Mouse (Mus musculus) lung, embryonic 15.5 days (tissue): ENCODE data around the gene Cadps2. TPM values are rescaled to one million over a fixed set of nuclear protein-coding genes. Genes with fewer than 3 reads are reported as not detected.

Source experiments
- ATAC-seq: fragments of 200-750 bp; cut with Nextera tagmentation; 2 replicates; pipeline ENCODE4 v1.8.0; 2017; ENCODE audit warnings: moderate number of reproducible peaks, borderline replicate concordance; ENCODE audit not compliant: low FRiP score, low TSS enrichment; ENCODE audit errors: extremely low read depth
- H3K27ac ChIP-seq: fragments of 300-500 bp; sonication (generic); 2 replicates; pipeline ENCODE4 v1.5.1; 2015; ENCODE audit warnings: moderate library complexity, mild to moderate bottlenecking, inconsistent platforms
- H3K27me3 ChIP-seq: fragments of 300-500 bp; sonication (generic); 2 replicates; pipeline ENCODE4 v1.6.1; 2015; ENCODE audit warnings: inconsistent platforms
- H3K36me3 ChIP-seq: fragments of 300-500 bp; sonication (generic); 2 replicates; pipeline ENCODE4 v1.6.1; 2015; ENCODE audit warnings: inconsistent platforms
- H3K4me1 ChIP-seq: fragments of 300-500 bp; sonication (generic); 2 replicates; pipeline ENCODE4 v1.6.1; 2015; ENCODE audit warnings: inconsistent platforms
- H3K4me2 ChIP-seq: fragments of 300-500 bp; sonication (generic); 2 replicates; pipeline ENCODE4 v1.6.1; 2015; ENCODE audit warnings: inconsistent platforms, mild to moderate bottlenecking, moderate library complexity
- H3K4me3 ChIP-seq: fragments of 300-500 bp; sonication (generic); 2 replicates; pipeline ENCODE4 v1.5.1; 2015; ENCODE audit warnings: mild to moderate bottlenecking, inconsistent platforms
- H3K9ac ChIP-seq: fragments of 300-500 bp; sonication (generic); 2 replicates; pipeline ENCODE4 v1.6.1; 2015; ENCODE audit warnings: inconsistent platforms
- H3K9me3 ChIP-seq: fragments of 300-500 bp; sonication (generic); 2 replicates; pipeline ENCODE4 v1.6.1; 2016; ENCODE audit warnings: inconsistent platforms
- WGBS: fragments of 180-500 bp; shearing (Covaris S2); methylation state at CpG from one replicate; pipeline ENCODE4 v1.1.7; 2015; 5-methylcytosine and 5-hydroxymethylcytosine counted together
- polyA plus RNA-seq: library from polyadenylated mRNA; unstranded; fragments of >200 nt; fragmentation: Nextera tagmentation; extraction: Ambion mirVana; gene quantifications from 2 replicates; pipeline ENCODE4 v1.2.1, GENCODE M21; 2015

Cadps2 gene
- polyA plus RNA-seq, 1 experiment from 2014 or later = 7.9 TPM

DNA sequence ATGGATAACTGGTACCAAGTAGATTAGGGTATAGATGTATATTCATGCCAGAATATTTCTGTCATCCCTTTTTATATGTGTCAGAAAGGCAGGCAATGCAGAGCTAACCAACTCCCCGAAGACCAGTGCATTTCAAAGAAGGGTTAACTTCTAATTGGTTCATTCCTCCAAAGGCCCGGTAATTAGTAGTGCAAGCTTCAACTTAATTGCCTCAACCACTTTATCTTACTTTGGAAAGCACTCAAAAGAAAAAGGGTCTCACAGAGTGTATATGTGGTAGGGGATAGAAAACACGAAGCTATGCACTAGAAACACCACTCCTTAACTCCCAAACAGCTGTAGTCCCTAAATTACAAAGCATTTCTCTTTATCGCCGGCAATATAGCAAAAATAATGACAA lies 90.4 kb downstream of the Cadps2 start:
- 83% methylated on average over 5 of the region's 5 CpGs for WGBS
- no peak for ATAC-seq
- no peak overlapping the region for H3K4me2 ChIP-seq

DNA sequence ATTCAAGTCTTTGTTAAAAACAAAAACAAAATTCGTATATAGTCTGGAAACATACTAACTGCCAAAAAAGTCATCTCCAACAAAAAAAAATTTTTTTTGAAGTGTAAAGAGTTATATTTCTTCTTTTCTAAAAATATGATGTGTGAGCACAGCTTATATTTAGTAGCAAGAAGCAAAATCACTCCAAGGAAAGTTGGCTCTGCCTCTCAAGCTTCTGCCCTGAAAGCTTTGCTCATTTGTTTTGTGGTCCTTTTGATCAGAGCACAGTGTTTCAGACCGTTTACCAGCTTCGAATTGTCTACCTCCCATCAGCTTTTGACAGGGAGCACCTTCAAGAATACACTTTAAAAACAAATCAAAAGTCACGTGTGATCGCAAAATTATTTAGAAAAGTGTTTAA lies 99.2 kb downstream of the Cadps2 start:
- H3K27me3 ChIP-seq = no peaks in the 10 kb centered on the region
- H3K9me3 ChIP-seq = no peaks in the 10 kb centered on the region
- H3K36me3 ChIP-seq = no peaks in the 10 kb centered on the region
- H3K4me1 ChIP-seq = no peaks in the 10 kb centered on the region
- no peak overlapping the region for H3K27ac ChIP-seq
- 70% methylated on average over 5 of the region's 5 CpGs for WGBS
- no peak overlapping the region for H3K9ac ChIP-seq
- ATAC-seq = no peak
- H3K4me2 ChIP-seq = no peak overlapping the region
- H3K4me3 ChIP-seq = no peak overlapping the region

More for the DNA sequence above, 90.4 kb downstream of the Cadps2 start:
- H3K27me3 ChIP-seq = no peaks in the 10 kb centered on the region
- no peaks in the 10 kb centered on the region for H3K36me3 ChIP-seq
- no peak overlapping the region for H3K9ac ChIP-seq
- no peaks in the 10 kb centered on the region for H3K9me3 ChIP-seq
- H3K4me3 ChIP-seq = no peak overlapping the region
- H3K27ac ChIP-seq = no peak overlapping the region
- no peaks in the 10 kb centered on the region for H3K4me1 ChIP-seq

DNA sequence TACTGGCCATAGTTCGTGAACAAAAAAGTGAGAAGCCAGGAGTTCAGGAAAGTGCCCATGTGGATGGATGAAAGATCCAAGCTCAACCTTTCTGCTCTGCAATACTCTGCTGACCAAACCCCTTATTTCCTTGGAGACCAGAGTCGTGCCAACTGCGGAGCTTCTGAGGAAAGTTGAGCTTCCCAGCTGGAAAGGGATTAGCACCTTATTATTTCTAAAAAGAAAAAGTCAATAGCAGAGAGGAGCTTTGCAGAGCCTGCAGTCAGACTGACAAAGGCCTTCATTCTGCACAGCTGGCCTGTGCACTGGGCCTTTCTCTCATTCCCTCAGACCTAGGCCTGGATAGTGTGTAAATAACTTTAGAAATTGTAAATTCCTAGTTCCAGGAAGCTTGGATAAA lies 106.5 kb downstream of the Cadps2 start:
- 31% methylated on average over 3 of the region's 3 CpGs for WGBS
- Histone ChIP-seq H3K4me2 (no peak overlapping the region), H3K27ac (no peak overlapping the region), H3K36me3 (no peaks in the 10 kb centered on the region), H3K27me3 (no peaks in the 10 kb centered on the region), H3K9me3 (no peaks in the 10 kb centered on the region), H3K9ac (no peak overlapping the region), H3K4me3 (no peak overlapping the region), H3K4me1 (no peaks in the 10 kb centered on the region)
- ATAC-seq = no peak

DNA sequence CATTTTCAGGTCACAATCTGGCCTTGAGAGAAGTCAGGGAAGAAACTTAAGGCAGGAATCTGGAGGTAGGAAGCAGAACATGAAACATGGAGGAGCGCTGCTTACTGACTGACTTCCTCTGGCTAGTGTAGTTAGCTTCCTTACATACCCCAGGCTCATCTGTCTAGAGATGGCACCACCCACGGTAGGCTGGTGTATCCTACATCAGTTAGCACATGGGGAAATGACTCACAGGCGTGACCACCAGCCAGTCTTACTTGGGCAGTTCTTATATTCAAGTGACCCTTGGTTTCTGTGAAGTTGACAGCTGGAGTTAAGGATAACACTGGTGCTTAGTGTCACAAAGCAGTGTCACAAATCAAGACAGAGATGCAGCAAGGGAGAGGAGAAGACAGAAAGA lies 110.6 kb downstream of the Cadps2 start:
- no peaks in the 10 kb centered on the region for H3K9me3 ChIP-seq
- no peak overlapping the region for H3K9ac ChIP-seq
- no peak for ATAC-seq
- no peaks in the 10 kb centered on the region for H3K36me3 ChIP-seq
- no peaks in the 10 kb centered on the region for H3K4me1 ChIP-seq
- H3K27ac ChIP-seq = no peak overlapping the region
- H3K4me3 ChIP-seq = no peak overlapping the region
- H3K27me3 ChIP-seq = no peaks in the 10 kb centered on the region
- no peak overlapping the region for H3K4me2 ChIP-seq
- 76% methylated on average over 3 of the region's 3 CpGs for WGBS

DNA sequence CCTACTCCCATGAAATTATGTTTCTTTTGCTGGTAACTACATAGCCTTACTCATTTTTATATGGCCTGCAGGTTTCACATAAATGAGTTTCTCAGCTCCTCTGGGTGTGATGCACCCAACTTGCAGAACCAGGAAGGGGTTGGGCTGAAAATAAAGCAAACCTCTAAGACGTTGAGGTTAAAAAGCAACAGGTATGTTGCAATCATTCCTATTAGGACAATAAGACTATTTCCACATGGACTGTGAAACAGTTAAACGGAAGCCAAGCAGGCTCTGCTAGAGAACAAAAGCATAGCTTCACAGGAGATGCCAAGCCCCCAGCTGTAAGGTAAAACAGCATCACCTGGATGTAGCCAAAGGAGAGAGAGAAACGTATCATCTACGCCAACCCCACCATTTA lies 115.5 kb downstream of the Cadps2 start:
- WGBS = 81% methylated on average over 4 of the region's 4 CpGs
- no peak overlapping the region for H3K4me3 ChIP-seq
- no peaks in the 10 kb centered on the region for H3K27me3 ChIP-seq

DNA sequence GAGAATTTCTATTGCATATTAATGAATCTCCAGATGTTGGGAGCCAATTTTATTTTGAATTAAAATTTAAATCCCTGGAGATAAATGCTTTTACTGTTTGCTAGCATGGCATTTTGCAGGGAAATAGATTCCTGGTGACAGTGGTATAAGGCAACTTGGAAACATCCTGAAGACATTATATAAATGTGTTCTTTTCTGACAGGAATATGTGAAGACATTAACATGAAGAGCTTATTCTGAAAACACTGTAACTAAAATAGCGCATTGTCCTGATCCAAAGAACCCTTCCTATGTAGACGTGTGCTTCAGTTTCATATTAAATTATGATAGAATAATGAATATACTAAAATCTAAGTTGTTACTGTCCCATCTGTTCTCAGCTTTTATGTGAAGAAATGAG lies 118.8 kb downstream of the Cadps2 start:
- no peak overlapping the region for H3K4me3 ChIP-seq
- ATAC-seq = no peak
- 91% methylated on average over 2 of the region's 2 CpGs for WGBS
- no peak overlapping the region for H3K9ac ChIP-seq
- no peaks in the 10 kb centered on the region for H3K27me3 ChIP-seq
- H3K27ac ChIP-seq = no peak overlapping the region
- H3K4me2 ChIP-seq = no peak overlapping the region
- no peaks in the 10 kb centered on the region for H3K9me3 ChIP-seq
- no peaks in the 10 kb centered on the region for H3K4me1 ChIP-seq
- no peaks in the 10 kb centered on the region for H3K36me3 ChIP-seq

More for the DNA sequence above, 115.5 kb downstream of the Cadps2 start:
- no peak overlapping the region for H3K4me2 ChIP-seq
- H3K9me3 ChIP-seq = no peaks in the 10 kb centered on the region
- no peak for ATAC-seq
- no peak overlapping the region for H3K27ac ChIP-seq
- H3K4me1 ChIP-seq = no peaks in the 10 kb centered on the region
- H3K36me3 ChIP-seq = no peaks in the 10 kb centered on the region
- no peak overlapping the region for H3K9ac ChIP-seq

DNA sequence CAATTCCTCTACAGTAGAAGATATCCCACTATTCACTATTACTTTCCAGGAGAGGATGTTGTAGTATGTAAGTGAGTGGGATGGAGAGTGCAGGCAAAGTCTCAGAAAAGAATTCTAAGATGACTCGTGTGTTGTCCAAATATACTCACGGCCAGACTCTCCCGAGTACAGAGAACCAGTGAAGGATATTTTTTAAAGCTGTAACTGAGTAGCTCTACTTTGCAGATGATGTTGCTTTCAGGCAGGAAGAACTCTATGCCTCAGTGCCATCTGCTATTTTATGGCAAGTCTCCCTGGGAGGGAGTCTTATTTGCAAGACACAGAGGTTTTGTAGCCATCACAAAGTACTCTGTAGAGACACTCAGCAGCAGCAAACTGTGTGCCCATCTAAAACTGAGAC lies 131.7 kb downstream of the Cadps2 start:
- Histone ChIP-seq H3K27ac (no peak overlapping the region), H3K4me1 (no peaks in the 10 kb centered on the region), H3K4me3 (no peak overlapping the region), H3K36me3 (no peaks in the 10 kb centered on the region), H3K27me3 (no peaks in the 10 kb centered on the region), H3K9ac (no peak overlapping the region), H3K9me3 (no peaks in the 10 kb centered on the region), H3K4me2 (no peak overlapping the region)
- 62% methylated on average over 3 of the region's 3 CpGs for WGBS
- no peak for ATAC-seq

DNA sequence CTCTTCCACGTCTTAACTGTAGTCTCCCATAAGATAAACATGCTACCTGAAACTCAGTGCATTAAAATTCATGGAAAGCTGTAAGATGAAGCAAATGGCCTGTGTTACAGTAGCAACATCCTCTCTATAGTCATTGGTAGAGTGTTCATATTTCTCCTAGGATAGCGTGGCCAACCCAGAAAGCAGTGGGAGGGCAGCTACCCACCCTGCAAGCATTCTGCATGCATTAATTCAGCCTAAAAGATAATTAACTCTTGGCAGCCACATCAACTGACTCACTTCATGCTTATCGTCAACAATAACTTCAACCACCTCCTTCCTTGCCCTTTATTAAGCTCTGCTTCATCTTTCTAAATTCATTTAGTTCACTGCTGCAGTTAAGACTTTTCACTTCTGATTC lies 138.3 kb downstream of the Cadps2 start:
- H3K4me2 ChIP-seq = no peak overlapping the region
- no peaks in the 10 kb centered on the region for H3K4me1 ChIP-seq
- no peaks in the 10 kb centered on the region for H3K9me3 ChIP-seq
- no peak overlapping the region for H3K9ac ChIP-seq
- ATAC-seq = no peak
- H3K27me3 ChIP-seq = no peaks in the 10 kb centered on the region
- no peaks in the 10 kb centered on the region for H3K36me3 ChIP-seq
- H3K4me3 ChIP-seq = no peak overlapping the region
- no peak overlapping the region for H3K27ac ChIP-seq
- 70% methylated on average over 3 of the region's 3 CpGs for WGBS

DNA sequence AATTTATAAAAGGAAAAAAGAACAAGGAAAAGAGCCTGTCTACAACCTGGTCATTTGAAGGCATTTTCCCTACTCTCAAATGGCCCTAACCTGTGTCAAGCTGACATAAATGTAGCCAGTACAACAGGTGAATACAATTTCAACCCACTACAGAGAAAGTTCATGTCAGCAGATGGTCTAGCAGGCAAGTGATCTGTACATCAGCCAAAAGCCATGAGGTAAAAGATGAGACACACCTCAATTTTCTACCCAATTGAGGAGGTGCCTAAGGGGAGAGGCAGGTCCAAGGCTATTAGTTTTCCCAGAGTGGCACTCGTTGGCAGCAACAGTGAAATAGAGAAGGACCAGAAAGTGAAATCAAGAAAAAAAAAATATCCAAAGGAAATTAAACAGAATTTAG lies 161.0 kb downstream of the Cadps2 start:
- H3K4me2 ChIP-seq = no peak overlapping the region
- no peaks in the 10 kb centered on the region for H3K36me3 ChIP-seq
- H3K9ac ChIP-seq = no peak overlapping the region
- H3K4me3 ChIP-seq = no peak overlapping the region
- ATAC-seq = no peak
- no peaks in the 10 kb centered on the region for H3K9me3 ChIP-seq
- WGBS = 69% methylated on average over 1 of the region's 1 CpGs
- H3K27ac ChIP-seq = no peak overlapping the region
- no peaks in the 10 kb centered on the region for H3K4me1 ChIP-seq
- no peaks in the 10 kb centered on the region for H3K27me3 ChIP-seq

DNA sequence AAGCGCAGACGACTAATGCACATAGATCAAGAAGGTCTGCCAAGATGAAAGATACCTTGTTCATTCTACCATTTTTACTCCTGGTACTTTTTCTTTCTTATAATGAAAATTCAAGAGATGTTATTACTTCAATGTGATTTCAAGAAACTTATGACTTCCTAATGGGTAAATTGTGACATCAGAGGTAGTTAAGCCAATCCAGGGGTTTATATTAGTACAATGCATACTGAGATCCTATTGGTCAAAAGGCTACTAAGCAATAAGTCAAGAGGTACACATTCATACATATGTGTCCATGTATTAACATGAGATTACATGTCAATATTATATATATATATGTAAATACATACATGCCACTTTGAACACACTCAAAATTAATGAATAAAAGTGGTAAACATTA lies 184.2 kb downstream of the Cadps2 start, which contains the start of gene Rnf148:
Gene Rnf148 (minus strand): TSS at position 101 of the 400 bp plus-strand sequence.
- H3K9ac ChIP-seq = no peak within 1 kb of the TSS
- 83% methylated on average over 2 of the region's 2 CpGs for WGBS
- no peaks in the 10 kb centered on the region; the same call in 1 of the 2 replicates for H3K4me1 ChIP-seq
- no peaks in the 10 kb centered on the region for H3K27me3 ChIP-seq
- no peaks in the 10 kb centered on the region for H3K36me3 ChIP-seq
- ATAC-seq = no peak
- no peak within 1 kb of the TSS for H3K27ac ChIP-seq
- no peaks in the 10 kb centered on the region for H3K9me3 ChIP-seq
- no peak within 1 kb of the TSS for H3K4me2 ChIP-seq
- H3K4me3 ChIP-seq = no peak within 1 kb of the TSS

DNA sequence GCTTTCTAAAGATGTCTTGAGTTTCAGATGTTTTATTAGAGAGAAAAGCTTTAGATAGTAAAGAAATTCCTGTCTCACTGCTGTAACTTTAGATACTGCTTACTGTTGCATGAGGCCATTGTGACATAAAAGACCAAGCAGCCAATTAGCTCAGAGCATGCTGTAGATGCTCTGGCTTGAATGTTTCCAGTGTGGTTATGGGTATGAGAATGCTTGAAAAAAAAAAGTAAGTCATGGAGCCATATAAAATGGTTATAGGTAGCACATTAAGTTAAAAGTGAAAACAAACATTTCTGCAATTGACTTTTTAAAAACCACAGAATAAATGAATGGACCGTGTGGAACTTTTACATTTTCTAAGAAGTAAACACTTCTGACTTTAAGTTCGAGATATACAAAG lies 189.0 kb downstream of the Cadps2 start, which contains the start of gene Rnf133:
Gene Rnf133 (minus strand): TSS at position 101 of the 400 bp plus-strand sequence.
- H3K4me3 ChIP-seq = no peak within 1 kb of the TSS
- ATAC-seq = no peak
- no peaks in the 10 kb centered on the region for H3K36me3 ChIP-seq
- H3K27ac ChIP-seq = no peak within 1 kb of the TSS
- H3K9me3 ChIP-seq = no peaks in the 10 kb centered on the region
- no peaks in the 10 kb centered on the region for H3K27me3 ChIP-seq
- WGBS = 69% methylated on average over 2 of the region's 2 CpGs
- peaks cover 12% of the 10 kb centered on the region; the same call in 1 of the 2 replicates for H3K4me1 ChIP-seq
- no peak within 1 kb of the TSS for H3K9ac ChIP-seq
- no peak within 1 kb of the TSS for H3K4me2 ChIP-seq

DNA sequence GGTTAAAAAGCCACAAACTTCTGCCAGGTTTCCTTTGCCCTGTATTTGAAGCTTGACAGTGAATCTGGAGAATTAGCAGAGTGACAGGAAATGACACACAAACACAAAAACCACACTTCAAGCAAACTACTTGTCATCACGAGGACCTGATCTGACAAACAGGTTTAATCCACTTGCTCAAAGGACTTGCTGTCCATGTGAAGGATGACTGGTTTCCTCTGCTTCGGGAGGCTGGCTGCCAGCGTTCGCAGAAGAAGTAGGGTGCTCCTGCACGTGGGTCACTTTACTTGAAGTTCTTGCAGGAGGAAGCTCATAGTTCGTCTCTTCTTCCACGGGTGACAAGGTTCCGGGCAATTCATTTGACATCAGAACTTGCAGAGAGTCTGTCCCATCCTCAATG lies 190.5 kb downstream of the Cadps2 start:
- Histone ChIP-seq H3K36me3 (no peaks in the 10 kb centered on the region), H3K27me3 (no peaks in the 10 kb centered on the region), H3K9ac (no peak overlapping the region), H3K4me3 (no peak overlapping the region), H3K9me3 (no peaks in the 10 kb centered on the region), H3K27ac (no peak overlapping the region), H3K4me2 (no peak overlapping the region), H3K4me1 (peaks cover 12% of the 10 kb centered on the region; the same call in 1 of the 2 replicates)
- ATAC-seq = no peak
- WGBS = 55% methylated on average over 8 of the region's 8 CpGs
